Mouse (Mus musculus): Measurements from ENCODE around the gene Gp1ba.

DNA sequence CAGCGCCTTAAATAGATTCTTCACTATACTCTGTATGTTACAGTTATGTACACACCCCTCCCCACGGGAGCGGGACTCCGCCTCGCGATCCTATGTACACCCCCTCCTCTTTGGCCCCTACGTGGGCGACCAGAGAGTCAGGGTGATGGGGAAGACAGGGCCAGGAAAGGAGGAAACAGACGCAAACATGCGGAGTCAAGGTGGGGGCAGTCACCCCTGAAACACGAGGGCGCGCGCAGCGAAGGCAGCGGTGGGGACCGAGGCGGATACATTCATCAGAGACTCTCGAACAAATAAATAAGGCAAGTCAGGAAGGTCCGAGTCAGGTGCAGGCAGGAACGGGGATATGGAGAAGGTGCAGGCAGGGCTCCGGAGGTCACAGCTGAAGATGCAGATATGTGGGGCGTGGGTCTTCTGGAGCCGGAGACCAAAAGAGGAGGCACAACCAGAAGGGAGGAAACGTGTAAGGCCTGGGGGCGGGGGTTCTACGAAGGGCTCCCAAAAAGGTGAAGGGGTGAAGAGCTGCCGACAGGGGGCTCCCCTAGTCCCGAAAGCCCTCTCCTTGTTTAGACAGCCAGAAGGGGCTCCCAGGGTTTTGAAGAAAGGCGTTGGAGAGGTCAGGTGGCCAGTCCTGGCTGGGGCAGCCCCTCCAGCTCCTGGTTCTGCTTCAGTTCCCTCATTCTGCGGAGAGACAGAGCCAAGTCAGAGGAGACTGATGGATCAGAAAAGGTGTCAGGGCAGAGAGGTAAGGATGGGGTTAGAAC, 30.8 kb downstream of the Gp1ba start:
- TF ChIP-seq CTCF (IDR thresholded peaks at IDR 0.05; ENCODE audit: low read depth, low read length): peak; percentile 30; the same call in 1 of the 2 replicates
- no peak for TF ChIP-seq POLR2A (IDR thresholded peaks at IDR 0.05; ENCODE audit: borderline replicate concordance, low read depth, low read length)
